Mouse (Mus musculus): ENCODE data around the gene Sema5b. TPM values are rescaled to one million over a fixed set of nuclear protein-coding genes. Genes with fewer than 3 reads are reported as not detected.
A peak's percentile ranks its signal among the peaks of the same experiment; 100 is the strongest.

Sema5b gene
- total RNA-seq, 4 experiments from 2014 or later = 15.2 to 20.7 (median 16.1) TPM

DNA sequence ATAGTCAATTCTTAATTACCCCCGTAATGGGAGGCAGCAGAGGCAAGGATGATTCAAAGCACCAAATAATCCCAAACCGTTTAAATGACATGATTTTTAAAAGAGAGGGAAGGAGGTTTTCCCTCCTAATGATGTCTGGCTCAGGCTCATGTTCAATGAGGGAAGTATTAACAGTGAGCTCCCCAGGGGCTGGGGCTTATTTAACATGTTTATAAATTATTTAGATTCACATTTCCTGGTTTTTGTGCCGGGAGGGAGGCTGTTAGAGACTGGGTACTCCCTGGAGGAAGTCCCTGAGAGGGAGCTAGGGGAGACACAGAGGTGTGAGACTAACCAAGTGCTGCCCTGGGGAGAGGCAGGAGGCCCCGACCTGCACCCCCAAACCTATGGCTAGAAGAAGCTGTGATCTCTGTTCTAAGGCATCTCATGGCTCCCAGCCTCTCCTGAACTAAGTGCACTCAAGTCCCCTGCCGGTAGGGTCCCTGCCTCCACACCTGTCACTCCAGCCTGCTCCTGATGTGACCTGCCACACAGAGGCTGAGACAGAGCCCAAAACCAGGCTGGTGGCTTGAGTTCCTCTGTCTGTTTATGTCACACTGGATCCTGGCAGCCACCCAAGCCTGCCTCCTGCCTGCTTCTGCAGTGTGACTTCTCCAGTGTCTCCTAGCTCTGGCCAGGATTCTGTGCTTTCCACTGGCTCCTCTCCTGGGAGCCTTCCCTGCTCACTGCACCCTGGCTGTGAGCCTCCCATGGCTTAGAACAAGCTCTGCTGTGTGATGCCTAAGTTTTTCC, 51.5 kb downstream of the Sema5b start:
- DNase-seq (ENCODE audit: low spot score in 2 of 2) = no peak

GRCm38 (mm10) chr16:35593474-35593873, 52.5 kb downstream of the Sema5b start:
- DNase-seq (ENCODE audit: low spot score in 2 of 2) = no peak

DNA sequence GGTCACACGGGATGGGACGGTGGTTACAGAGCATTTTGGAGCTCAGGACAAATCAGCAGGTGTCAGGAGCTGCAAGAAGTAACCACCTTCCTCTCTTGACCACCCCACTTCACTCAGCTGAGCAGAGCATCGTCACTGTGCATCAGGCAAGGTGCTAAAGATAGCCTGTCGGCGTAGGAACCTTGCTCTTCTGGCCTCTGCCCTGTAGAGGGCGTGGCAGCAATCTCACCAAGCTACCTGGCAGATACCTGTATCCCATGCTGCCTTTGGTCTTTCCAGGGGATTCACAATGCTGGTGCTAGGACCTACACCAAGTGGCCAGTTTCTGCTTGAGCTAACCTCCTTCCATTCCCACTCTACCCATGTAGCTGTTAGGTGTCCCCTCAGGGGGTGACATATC, 55.3 kb downstream of the Sema5b start:
- no peak for DNase-seq (ENCODE audit: low spot score in 2 of 2)

- no peak for DNase-seq (ENCODE audit: low spot score in 2 of 2)
Measured at GRCm38 (mm10) chr16:35596661-35597350, 55.9 kb downstream of the Sema5b start.

DNA sequence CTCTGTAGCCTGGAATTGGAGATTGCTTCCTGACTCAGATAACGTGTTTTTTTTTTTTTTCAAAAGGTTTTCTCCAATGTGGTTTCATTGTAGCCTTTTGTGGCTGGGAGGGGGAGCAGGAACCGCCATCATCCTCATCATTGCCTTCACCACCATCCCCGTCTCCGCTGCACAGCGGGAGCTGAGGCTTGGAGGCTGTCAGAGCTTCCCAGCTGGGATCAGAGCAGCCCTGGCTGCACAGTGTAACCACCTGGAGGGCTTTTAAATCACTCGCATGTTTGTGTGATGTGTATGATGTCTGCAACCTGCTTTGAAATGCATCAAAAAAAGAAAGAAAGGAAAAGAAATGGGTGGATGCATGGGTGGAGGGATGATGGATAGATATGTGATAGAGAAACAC, 57.0 kb downstream of the Sema5b start:
- no peak for DNase-seq (ENCODE audit: low spot score in 2 of 2)

- no peak for DNase-seq (ENCODE audit: low spot score in 2 of 2)
Measured at GRCm38 (mm10) chr16:35598802-35599201, 57.9 kb downstream of the Sema5b start.

- no peak for DNase-seq (ENCODE audit: low spot score in 2 of 2)
Measured at GRCm38 (mm10) chr16:35600282-35600681, 59.3 kb downstream of the Sema5b start.

- no peak for DNase-seq (ENCODE audit: low spot score in 2 of 2)
Measured at GRCm38 (mm10) chr16:35601426-35601825, 60.5 kb downstream of the Sema5b start.

GRCm38 (mm10) chr16:35602529-35602928, 61.6 kb downstream of the Sema5b start:
- DNase-seq (ENCODE audit: low spot score in 2 of 2) = peak in 1 of 2 experiments; percentile 70

DNA sequence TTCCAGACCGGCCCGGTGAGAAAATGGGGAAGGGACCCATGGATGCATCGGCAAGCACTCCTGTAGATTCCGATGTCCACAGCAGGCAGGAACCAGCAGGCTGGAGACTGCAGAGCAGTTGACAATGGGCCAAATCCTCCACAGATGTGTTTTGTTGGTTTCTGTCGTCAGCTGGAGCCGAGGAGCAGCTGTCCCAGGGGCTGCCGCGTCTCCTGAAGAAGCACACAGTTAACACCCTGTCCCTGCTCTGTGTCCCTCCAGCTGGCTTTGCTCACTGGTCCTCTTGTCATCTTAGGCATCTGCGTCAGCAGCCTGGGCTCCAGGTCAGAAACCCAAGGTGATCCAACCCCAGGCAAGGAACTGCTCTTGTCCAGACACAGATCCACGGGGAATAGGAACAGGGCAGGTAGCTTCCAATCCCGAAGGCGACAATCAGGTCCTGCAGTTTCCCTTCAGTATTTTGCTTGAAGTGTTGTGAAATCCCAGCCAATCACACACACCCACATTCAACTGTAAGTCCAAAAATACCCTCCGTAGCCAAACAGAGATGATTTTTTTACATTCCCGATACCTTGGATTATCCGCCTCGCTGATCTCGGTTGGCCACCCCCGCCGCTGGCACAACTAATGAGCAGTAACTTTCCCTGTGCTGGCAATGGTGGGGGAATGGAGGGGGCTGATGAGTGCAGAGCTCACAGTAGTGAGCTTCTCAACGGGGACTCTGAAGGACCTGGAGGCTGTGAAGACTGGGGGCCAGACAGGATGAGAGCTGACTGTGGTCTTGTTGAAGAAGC, 63.0 kb downstream of the Sema5b start:
- DNase-seq (ENCODE audit: low spot score in 2 of 2) = peak in 1 of 2 experiments; percentile 69

GRCm38 (mm10) chr16:35607250-35607649, 66.3 kb downstream of the Sema5b start:
- DNase-seq (ENCODE audit: low spot score in 2 of 2) = no peak

GRCm38 (mm10) chr16:35608244-35608643, 67.3 kb downstream of the Sema5b start:
- DNase-seq (ENCODE audit: low spot score in 2 of 2) = no peak

DNA sequence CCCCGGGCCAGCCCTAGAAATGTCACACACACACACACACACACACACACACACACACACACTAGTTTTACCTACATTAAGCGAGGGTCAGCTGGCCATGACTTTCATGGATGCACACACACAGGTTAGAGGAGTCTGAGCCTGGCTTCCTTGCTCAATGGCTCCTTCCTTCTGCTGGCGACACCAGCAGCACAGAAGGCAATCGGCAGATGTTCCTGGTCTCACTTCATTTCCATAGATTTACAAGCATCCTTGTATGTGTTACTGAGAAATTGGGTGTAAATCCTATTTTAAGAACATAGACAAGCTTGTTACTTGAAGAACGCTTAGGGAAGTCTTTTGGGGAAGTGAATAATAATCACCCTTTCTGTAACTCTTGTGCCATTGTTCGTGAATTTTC, 68.6 kb downstream of the Sema5b start:
- DNase-seq (ENCODE audit: low spot score in 2 of 2) = no peak

DNA sequence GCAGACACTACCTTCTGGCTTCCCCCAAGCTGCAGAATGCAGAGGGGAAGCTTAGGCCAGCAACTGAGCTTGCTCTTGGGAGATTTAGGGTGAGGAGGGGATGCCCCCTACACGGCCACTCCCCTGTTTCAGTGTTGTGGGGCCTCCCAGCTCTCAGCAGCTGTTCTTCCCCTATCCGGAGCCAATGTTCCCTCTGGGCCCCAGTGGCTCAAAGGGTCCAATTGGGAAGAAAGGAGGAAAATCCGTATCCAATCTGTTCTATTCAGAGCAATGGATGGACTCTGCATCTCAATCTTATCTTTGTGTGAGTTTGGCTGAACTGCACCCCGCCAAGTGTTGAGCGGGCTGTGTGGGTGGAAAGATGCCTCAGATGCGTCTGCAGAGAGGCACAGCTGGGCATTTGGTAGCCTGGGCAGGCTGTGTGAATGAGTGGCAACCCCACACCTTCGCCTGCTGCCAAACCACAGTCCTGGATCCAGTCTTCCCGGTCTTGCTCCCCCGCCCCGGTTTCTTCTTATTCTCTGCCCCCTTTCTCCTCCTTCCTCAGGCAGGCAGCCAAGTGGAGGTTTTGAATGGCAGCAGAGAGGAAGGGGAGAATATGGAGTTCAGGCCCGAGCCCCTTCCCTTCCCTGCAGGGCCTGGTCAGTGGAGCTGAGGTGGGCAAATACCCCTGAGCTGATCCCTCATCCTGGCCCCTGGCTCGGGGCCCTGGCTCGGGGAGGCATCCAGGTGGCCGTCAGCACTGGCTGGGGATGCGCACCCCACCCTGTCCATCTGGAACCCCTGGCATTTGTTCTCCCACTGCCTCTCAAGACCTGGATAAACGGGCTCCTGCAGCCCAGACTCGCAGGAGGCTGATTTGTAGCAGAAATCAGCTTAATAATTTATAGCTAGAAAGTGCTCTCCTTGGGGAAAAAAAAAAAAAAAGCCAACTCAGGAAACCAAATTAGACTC, 73.2 kb downstream of the Sema5b start:
- peak in 1 of 2 experiments; percentile 39 for DNase-seq (ENCODE audit: low spot score in 2 of 2)

DNA sequence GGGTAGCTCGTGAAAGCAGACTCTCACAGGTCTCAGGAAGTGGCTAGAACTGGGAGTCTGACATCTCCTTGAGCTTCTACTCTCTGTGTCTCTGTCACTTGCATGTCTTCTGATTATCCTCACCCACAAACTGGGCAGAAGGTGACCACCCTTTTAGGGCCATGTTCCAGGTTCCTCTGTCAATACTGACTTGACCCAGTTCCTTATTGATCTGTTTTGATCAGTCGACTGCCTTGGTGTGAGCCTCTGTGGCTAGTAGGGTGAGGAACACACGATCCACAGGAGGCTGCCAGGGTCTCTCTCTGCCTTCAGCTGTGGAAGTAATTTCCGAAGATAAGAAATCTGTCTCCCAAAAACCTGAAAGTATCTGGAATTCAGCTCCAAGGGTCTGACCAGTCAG, 76.8 kb downstream of the Sema5b start:
- no peak for DNase-seq (ENCODE audit: low spot score in 2 of 2)

DNA sequence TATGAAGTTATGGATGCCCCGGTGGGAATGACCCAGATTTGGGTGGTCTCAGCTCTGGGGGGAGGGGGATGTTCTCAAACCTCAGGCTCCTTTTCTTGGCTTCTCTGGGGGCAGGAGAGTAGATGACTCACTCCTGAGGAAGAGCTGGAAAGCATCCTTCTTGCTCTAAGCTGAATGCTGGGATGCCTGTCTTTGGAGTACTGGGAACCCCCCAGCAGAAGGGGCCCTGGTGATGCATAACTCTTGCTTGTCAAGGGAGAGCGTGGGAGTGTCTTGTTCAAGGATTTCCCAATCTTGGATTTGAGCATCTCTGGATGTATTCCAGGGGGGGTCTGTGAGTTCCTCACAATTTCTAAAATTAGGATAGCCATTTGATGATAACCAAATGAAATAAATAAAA, 82.1 kb downstream of the Sema5b start:
- no peak for DNase-seq (ENCODE audit: low spot score in 2 of 2)

DNA sequence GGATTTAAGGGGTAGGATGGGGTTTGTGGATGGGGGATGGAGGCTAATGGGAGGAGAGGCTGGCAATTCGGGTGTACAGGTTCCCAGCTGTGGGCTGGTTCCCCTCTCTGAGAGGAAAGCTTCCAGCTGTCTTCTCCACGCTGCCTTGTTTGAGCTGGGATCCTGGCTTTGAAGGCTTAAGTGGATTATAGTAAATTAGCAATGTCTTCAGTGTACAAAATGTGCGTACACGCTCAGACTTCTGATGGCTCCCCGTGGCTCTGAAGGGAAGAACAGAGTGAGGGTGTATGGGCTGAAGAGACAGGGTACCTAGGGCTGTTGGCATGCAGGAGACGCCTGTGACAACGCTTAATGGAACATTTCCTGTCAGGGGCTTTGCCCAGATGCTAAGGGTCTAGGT, 83.0 kb downstream of the Sema5b start:
- DNase-seq (ENCODE audit: low spot score in 2 of 2) = no peak

- no peak for DNase-seq (ENCODE audit: low spot score in 2 of 2)
Measured at GRCm38 (mm10) chr16:35624877-35625276, 83.9 kb downstream of the Sema5b start.

GRCm38 (mm10) chr16:35625286-35626020, 84.5 kb downstream of the Sema5b start:
- DNase-seq (ENCODE audit: low spot score in 2 of 2) = no peak

DNA sequence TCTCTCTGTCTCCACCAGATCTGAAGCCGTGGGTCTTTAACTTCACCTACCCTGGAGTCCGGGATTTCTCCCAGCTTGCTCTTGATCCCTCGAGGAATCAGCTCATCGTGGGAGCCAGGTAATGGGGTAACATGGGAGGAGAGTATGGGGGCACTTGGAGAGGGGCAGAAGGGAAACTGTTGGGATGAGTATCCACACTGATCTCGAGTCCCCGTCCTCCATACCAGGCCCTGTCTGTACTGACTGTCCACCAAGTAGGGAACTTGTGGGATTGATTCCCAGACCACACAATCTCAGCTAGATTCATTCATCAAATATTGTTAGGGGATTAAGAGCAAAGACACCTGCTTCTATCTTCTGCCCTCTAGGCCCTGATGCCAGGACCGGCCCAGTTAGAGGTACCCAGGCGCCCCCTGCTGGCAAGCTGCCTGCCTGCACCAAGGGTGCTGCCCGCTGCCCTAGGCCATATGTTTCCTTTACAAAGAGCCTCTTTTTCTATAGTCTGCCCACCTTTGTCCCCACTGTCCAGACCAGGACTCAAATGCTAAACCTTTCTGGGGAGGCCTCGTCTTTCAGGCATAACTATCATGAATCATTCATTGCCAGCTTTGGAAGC, 87.2 kb downstream of the Sema5b start:
- DNase-seq (ENCODE audit: low spot score in 2 of 2) = peak; percentile 25 to 79
